Mouse (Mus musculus): ENCODE data around the gene Uck1.

Uck1 gene

GRCm38 (mm10) chr2:32220969-32221368 lies 39.0 kb downstream of the Uck1 start:
- no peak for ATAC-seq (ENCODE audit: insufficient number of reproducible peaks, low FRiP score, low TSS enrichment)

DNA sequence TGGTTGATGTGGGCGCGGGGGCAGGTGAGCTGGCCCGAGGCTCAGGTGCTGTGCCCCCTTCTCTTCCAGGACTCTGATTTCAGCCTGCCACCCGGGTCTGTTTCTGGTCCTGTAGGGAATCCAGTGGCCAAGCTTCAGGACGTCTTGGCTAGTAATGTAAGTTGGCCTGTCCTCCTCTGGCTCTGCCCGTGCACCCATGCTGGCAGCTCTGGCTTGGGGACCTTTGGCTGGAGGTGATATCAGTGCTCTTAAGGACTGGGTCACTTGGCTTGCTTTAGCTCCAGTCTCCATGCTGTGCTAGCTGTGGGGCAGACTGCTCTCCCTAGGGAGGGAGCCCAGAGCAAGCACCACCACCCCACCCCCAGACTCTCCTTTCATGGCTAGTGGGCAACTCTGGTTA lies 39.9 kb downstream of the Uck1 start:
- no peak for ATAC-seq (ENCODE audit: insufficient number of reproducible peaks, low FRiP score, low TSS enrichment)

- no peak for ATAC-seq (ENCODE audit: insufficient number of reproducible peaks, low FRiP score, low TSS enrichment)
These were observed 40.5 kb downstream of the Uck1 start for GRCm38 (mm10) chr2:32219501-32219900.

GRCm38 (mm10) chr2:32218541-32219334 lies 41.2 kb downstream of the Uck1 start:
- ATAC-seq (ENCODE audit: insufficient number of reproducible peaks, low FRiP score, low TSS enrichment), result no peak

DNA sequence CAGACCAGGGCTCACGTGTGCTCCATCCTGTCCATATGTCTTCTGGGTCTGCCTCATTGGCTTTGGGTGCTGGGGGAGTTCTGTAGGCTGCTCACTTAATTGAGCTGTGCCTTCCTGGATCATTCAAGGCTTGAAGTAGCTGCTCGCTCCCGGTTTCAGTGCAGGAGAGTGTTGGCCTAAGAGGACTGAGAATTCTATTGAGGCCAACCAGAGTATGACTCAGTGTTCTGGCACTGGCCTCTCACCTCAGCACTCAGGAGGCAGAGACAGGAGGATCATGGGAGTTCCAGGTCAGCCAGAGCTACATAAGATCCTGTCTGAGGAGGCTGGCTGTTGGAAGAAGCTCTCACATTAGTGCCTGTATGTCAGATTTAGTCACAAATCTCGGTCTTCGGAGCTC lies 41.8 kb downstream of the Uck1 start:
- ATAC-seq (ENCODE audit: insufficient number of reproducible peaks, low FRiP score, low TSS enrichment), result no peak

GRCm38 (mm10) chr2:32217656-32218055 lies 42.3 kb downstream of the Uck1 start:
- ATAC-seq (ENCODE audit: insufficient number of reproducible peaks, low FRiP score, low TSS enrichment), result no peak

GRCm38 (mm10) chr2:32216506-32216905 lies 43.5 kb downstream of the Uck1 start:
- ATAC-seq (ENCODE audit: insufficient number of reproducible peaks, low FRiP score, low TSS enrichment), result no peak

- ATAC-seq (ENCODE audit: insufficient number of reproducible peaks, low FRiP score, low TSS enrichment), result no peak
These were observed 44.4 kb downstream of the Uck1 start for GRCm38 (mm10) chr2:32215576-32215975.

GRCm38 (mm10) chr2:32213000-32213399 lies 47.0 kb downstream of the Uck1 start:
- ATAC-seq (ENCODE audit: insufficient number of reproducible peaks, low FRiP score, low TSS enrichment), result no peak

DNA sequence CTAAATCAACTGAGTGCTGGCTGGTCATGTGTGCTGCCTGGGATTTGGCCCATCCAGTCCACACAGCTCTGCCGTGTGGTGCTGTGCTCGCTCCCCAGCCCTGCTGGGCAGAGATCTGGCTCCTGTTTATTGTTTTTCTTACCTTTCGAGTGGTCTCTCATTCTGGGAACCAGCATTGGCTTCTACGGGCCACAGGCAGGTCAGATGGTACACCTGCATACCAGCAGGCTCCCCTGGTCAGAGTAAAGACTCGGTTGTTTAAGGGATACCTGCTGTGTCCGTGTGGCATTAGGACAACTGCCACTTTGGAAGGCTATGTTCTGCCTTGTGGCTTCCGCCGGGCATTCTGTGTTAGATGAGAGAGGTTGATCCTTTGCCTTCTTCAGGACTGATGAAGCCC lies 48.3 kb downstream of the Uck1 start:
- peak; percentile 56; the same call in 1 of the 2 replicates for ATAC-seq (ENCODE audit: insufficient number of reproducible peaks, low FRiP score, low TSS enrichment)

DNA sequence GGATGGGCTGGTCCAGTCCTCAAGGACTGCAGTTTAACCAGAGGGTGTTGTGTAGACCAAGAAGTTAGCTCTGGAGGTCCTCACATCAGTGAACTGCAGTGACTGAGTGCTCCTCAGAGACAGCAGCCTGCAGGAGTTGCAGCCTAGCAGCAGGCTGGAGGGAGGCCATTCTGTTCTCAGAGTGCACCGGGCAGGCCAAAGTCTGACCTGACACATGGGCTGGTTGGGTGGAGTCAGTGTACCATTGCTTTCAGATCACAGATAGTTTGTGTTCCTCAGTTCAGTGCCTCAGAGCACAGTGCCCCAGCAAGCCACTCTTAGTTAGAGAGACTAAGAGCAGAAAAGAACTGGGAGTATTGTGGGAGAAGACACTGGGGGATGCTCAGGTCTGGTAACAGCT lies 52.3 kb downstream of the Uck1 start:
- no peak for ATAC-seq (ENCODE audit: insufficient number of reproducible peaks, low FRiP score, low TSS enrichment)
